Mouse (Mus musculus): ENCODE results near the gene Spg21.

DNA sequence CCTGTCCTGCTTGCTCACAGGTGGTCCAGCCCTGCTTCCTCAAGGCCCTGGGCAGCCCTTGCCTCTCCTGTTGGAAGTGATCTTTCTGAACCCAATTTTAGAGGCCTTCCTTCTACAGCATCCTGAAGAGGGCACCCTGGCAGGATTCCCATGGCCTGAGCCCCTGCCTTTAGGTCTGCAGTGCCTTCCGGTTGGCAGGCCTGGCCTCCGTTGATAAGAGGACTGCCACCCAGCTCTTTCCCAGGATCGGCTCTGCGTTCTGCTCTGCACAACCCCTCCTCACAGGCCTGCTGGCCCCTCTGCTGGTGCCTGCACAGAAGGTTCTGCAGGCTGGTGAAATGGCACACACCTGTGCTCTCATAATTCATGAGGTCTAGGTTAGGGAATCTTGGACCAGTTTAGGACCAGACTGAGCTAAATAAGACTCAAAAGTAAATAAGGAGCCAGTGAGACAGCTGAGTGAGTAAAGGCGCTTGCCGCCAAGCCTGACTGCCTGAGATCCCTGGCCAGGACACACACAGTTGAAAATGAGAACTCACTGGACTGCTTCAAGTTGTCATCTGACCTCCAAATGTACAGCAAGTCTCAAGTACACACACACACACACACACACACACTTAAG, 67.8 kb downstream of the Spg21 start:
- TF ChIP-seq CTCF (IDR thresholded peaks at IDR 0.05; ENCODE audit: low read depth) (peak; percentile 48), EP300 (IDR thresholded peaks at IDR 0.05; ENCODE audit: low read depth) (peak; percentile 84)
